Mouse (Mus musculus): ENCODE results near the gene Nmt2. TPM values are rescaled to one million over a fixed set of nuclear protein-coding genes. Genes with fewer than 3 reads are reported as not detected.

Nmt2 gene
- total and polyA plus RNA-seq, 2 experiments from 2014 or later: 14.9 to 17.3 TPM

GRCm38 (mm10) chr2:3335611-3336301 lies 51.7 kb downstream of the Nmt2 start, which contains the start of gene Acbd7:
Gene Acbd7, plus strand, starts transcription at chr2:3336168.
- H3K9me3 ChIP-seq (replicated peaks; ENCODE audit: control insufficient read depth, low read length): no peaks in the 10 kb centered on the region
- peak within 1 kb of the TSS; percentile 35 for H3K4me3 ChIP-seq (ENCODE audit: low read depth, low read length)
- DNase-seq (ENCODE audit: low spot score): peak; percentile 50
- no peaks in the 10 kb centered on the region for H3K27me3 ChIP-seq (ENCODE audit: control insufficient read depth, insufficient read depth, low read length)
- H3K9ac ChIP-seq (replicated peaks; ENCODE audit: low read depth, low read length): 0 out of 2 replicates have a peak within 1 kb of the TSS, but pooled peaks have one; percentile 32
- TF ChIP-seq EP300 (IDR thresholded peaks at IDR 0.05; ENCODE audit: low read depth) (no peak), CTCF (IDR thresholded peaks at IDR 0.05; ENCODE audit: low read depth) (no peak)
- peak within 1 kb of the TSS; percentile 62 for H3K4me2 ChIP-seq (ENCODE audit: low read depth, low read length)
- no peak within 1 kb of the TSS for H3K27ac ChIP-seq (ENCODE audit: low read depth)
- ATAC-seq (ENCODE audit: insufficient read depth, low read depth): no peak
- H3K4me1 ChIP-seq (ENCODE audit: control insufficient read depth, insufficient read depth): peaks cover 10% of the 10 kb centered on the region; the same call in 1 of the 2 replicates
- no peaks in the 10 kb centered on the region for H3K36me3 ChIP-seq (replicated peaks; ENCODE audit: control insufficient read depth, insufficient read depth, low read length)
- WGBS: 4% methylated on average over 20 of the region's 20 CpGs

GRCm38 (mm10) chr2:3348422-3348821 lies 64.4 kb downstream of the Nmt2 start:
- no peaks in the 10 kb centered on the region for H3K27me3 ChIP-seq (ENCODE audit: control insufficient read depth, insufficient read depth, low read length)
- 72% methylated on average over 4 of the region's 4 CpGs for WGBS
- H3K4me2 ChIP-seq (ENCODE audit: low read depth, low read length): no peak overlapping the region
- H3K4me3 ChIP-seq (ENCODE audit: low read depth, low read length): no peak overlapping the region
- ATAC-seq (ENCODE audit: insufficient read depth, low read depth): no peak
- H3K27ac ChIP-seq (ENCODE audit: low read depth): no peak overlapping the region
- H3K9me3 ChIP-seq (replicated peaks; ENCODE audit: control insufficient read depth, low read length): no peaks in the 10 kb centered on the region
- TF ChIP-seq CTCF (IDR thresholded peaks at IDR 0.05; ENCODE audit: low read depth) (no peak), EP300 (IDR thresholded peaks at IDR 0.05; ENCODE audit: low read depth) (no peak)
- H3K9ac ChIP-seq (replicated peaks; ENCODE audit: low read depth, low read length): no peak overlapping the region
- no peaks in the 10 kb centered on the region for H3K36me3 ChIP-seq (replicated peaks; ENCODE audit: control insufficient read depth, insufficient read depth, low read length)
- DNase-seq (ENCODE audit: low spot score): no peak
- no peaks in the 10 kb centered on the region for H3K4me1 ChIP-seq (ENCODE audit: control insufficient read depth, insufficient read depth)

- H3K27ac ChIP-seq (ENCODE audit: low read depth): no peak overlapping the region
- no peaks in the 10 kb centered on the region for H3K36me3 ChIP-seq (replicated peaks; ENCODE audit: control insufficient read depth, insufficient read depth, low read length)
- H3K9me3 ChIP-seq (replicated peaks; ENCODE audit: control insufficient read depth, low read length): no peaks in the 10 kb centered on the region
- no peaks in the 10 kb centered on the region for H3K27me3 ChIP-seq (ENCODE audit: control insufficient read depth, insufficient read depth, low read length)
- DNase-seq (ENCODE audit: low spot score): peak; percentile 49
- H3K9ac ChIP-seq (replicated peaks; ENCODE audit: low read depth, low read length): no peak overlapping the region
- WGBS: 8% methylated on average over 3 of the region's 3 CpGs
- TF ChIP-seq EP300 (IDR thresholded peaks at IDR 0.05; ENCODE audit: low read depth) (no peak), CTCF (IDR thresholded peaks at IDR 0.05; ENCODE audit: low read depth) (peak; percentile 72)
- H3K4me1 ChIP-seq (ENCODE audit: control insufficient read depth, insufficient read depth): no peaks in the 10 kb centered on the region
- no peak overlapping the region for H3K4me3 ChIP-seq (ENCODE audit: low read depth, low read length)
- no peak overlapping the region for H3K4me2 ChIP-seq (ENCODE audit: low read depth, low read length)
- ATAC-seq (ENCODE audit: insufficient read depth, low read depth): no peak
These were observed 64.9 kb downstream of the Nmt2 start for GRCm38 (mm10) chr2:3348919-3349318.

- Histone ChIP-seq H3K27me3 (ENCODE audit: control insufficient read depth, insufficient read depth, low read length) (no peaks in the 10 kb centered on the region), H3K4me3 (ENCODE audit: low read depth, low read length) (no peak overlapping the region), H3K4me2 (ENCODE audit: low read depth, low read length) (no peak overlapping the region), H3K27ac (ENCODE audit: low read depth) (no peak overlapping the region), H3K9ac (replicated peaks; ENCODE audit: low read depth, low read length) (no peak overlapping the region), H3K4me1 (ENCODE audit: control insufficient read depth, insufficient read depth) (no peaks in the 10 kb centered on the region), H3K36me3 (replicated peaks; ENCODE audit: control insufficient read depth, insufficient read depth, low read length) (no peaks in the 10 kb centered on the region), H3K9me3 (replicated peaks; ENCODE audit: control insufficient read depth, low read length) (no peaks in the 10 kb centered on the region)
- DNase-seq (ENCODE audit: low spot score): no peak
- TF ChIP-seq CTCF (IDR thresholded peaks at IDR 0.05; ENCODE audit: low read depth) (no peak), EP300 (IDR thresholded peaks at IDR 0.05; ENCODE audit: low read depth) (no peak)
- no peak for ATAC-seq (ENCODE audit: insufficient read depth, low read depth)
These were observed 69.1 kb downstream of the Nmt2 start for GRCm38 (mm10) chr2:3353160-3353559.

GRCm38 (mm10) chr2:3355793-3356192 lies 71.8 kb downstream of the Nmt2 start:
- no peaks in the 10 kb centered on the region for H3K36me3 ChIP-seq (replicated peaks; ENCODE audit: control insufficient read depth, insufficient read depth, low read length)
- no peak for TF ChIP-seq EP300 (IDR thresholded peaks at IDR 0.05; ENCODE audit: low read depth)
- TF ChIP-seq CTCF (IDR thresholded peaks at IDR 0.05; ENCODE audit: low read depth): no peak
- no peaks in the 10 kb centered on the region for H3K27me3 ChIP-seq (ENCODE audit: control insufficient read depth, insufficient read depth, low read length)
- H3K4me1 ChIP-seq (ENCODE audit: control insufficient read depth, insufficient read depth): no peaks in the 10 kb centered on the region
- H3K27ac ChIP-seq (ENCODE audit: low read depth): no peak overlapping the region
- DNase-seq (ENCODE audit: low spot score) (no peak), ATAC-seq (ENCODE audit: insufficient read depth, low read depth) (no peak)
- no peak overlapping the region for H3K4me3 ChIP-seq (ENCODE audit: low read depth, low read length)
- 82% methylated on average over 8 of the region's 8 CpGs for WGBS
- H3K9me3 ChIP-seq (replicated peaks; ENCODE audit: control insufficient read depth, low read length): no peaks in the 10 kb centered on the region
- H3K9ac ChIP-seq (replicated peaks; ENCODE audit: low read depth, low read length): no peak overlapping the region
- H3K4me2 ChIP-seq (ENCODE audit: low read depth, low read length): no peak overlapping the region

GRCm38 (mm10) chr2:3356311-3356710 lies 72.3 kb downstream of the Nmt2 start:
- Histone ChIP-seq H3K9ac (replicated peaks; ENCODE audit: low read depth, low read length) (no peak overlapping the region), H3K36me3 (replicated peaks; ENCODE audit: control insufficient read depth, insufficient read depth, low read length) (no peaks in the 10 kb centered on the region), H3K4me2 (ENCODE audit: low read depth, low read length) (no peak overlapping the region), H3K27ac (ENCODE audit: low read depth) (no peak overlapping the region), H3K4me3 (ENCODE audit: low read depth, low read length) (no peak overlapping the region), H3K27me3 (ENCODE audit: control insufficient read depth, insufficient read depth, low read length) (no peaks in the 10 kb centered on the region), H3K4me1 (ENCODE audit: control insufficient read depth, insufficient read depth) (no peaks in the 10 kb centered on the region), H3K9me3 (replicated peaks; ENCODE audit: control insufficient read depth, low read length) (no peaks in the 10 kb centered on the region)
- 70% methylated on average over 3 of the region's 3 CpGs for WGBS
- DNase-seq (ENCODE audit: low spot score) (no peak), ATAC-seq (ENCODE audit: insufficient read depth, low read depth) (no peak)
- TF ChIP-seq EP300 (IDR thresholded peaks at IDR 0.05; ENCODE audit: low read depth) (no peak), CTCF (IDR thresholded peaks at IDR 0.05; ENCODE audit: low read depth) (no peak)

Measured in heart, postnatal 0 days (tissue).